Mouse (Mus musculus) kidney, postnatal 0 days (tissue): ENCODE results near the gene Ldhd. TPM values are rescaled to one million over a fixed set of nuclear protein-coding genes. Genes with fewer than 3 reads are reported as not detected.
"Not testable (repeated sequence)": the region's sequence is repeated elsewhere in the genome, so short reads cannot be mapped to it uniquely, and the experiment has no call there.

Experiments used
- ATAC-seq: fragments of 200-750 bp; cut with Nextera tagmentation; replicated peaks from 2 replicates; pipeline ENCODE4 v1.8.0; 2017; ENCODE audit warnings: low read depth, moderate number of reproducible peaks, moderate TSS enrichment, moderate library complexity; ENCODE audit not compliant: low FRiP score
- DNase-seq: peaks from one replicate; pipeline ENCODE4 v3.0.0-alpha.2; 2016; ENCODE audit warnings: low spot score
- H3K27ac ChIP-seq: fragments of 300-500 bp; sonication (generic); 2 replicates; pipeline ENCODE4 v1.5.1; 2014; ENCODE audit warnings: mild to moderate bottlenecking
- H3K27me3 ChIP-seq: fragments of 300-500 bp; sonication (generic); 2 replicates; pipeline ENCODE4 v1.6.1; 2014; ENCODE audit warnings: low read length, mixed read lengths; ENCODE audit not compliant: insufficient read depth
- H3K36me3 ChIP-seq: fragments of 300-500 bp; sonication (generic); 2 replicates; pipeline ENCODE4 v1.6.1; 2014; ENCODE audit warnings: low read length, mixed read lengths; ENCODE audit not compliant: insufficient read depth
- H3K4me1 ChIP-seq: fragments of 300-500 bp; sonication (generic); replicated peaks from 2 replicates; pipeline ENCODE4 v1.6.1; 2014; ENCODE audit warnings: antibody characterized with exemption, low read length, mixed read lengths; ENCODE audit not compliant: insufficient read depth
- H3K4me2 ChIP-seq: fragments of 300-500 bp; sonication (generic); 2 replicates; pipeline ENCODE4 v1.6.1; 2014; ENCODE audit warnings: mild to moderate bottlenecking, low read length, moderate library complexity, mixed read lengths
- H3K4me3 ChIP-seq: fragments of 300-500 bp; sonication (generic); replicated peaks from 2 replicates; pipeline ENCODE4 v1.5.1; 2014; ENCODE audit warnings: low read depth, low read length
- H3K9ac ChIP-seq: fragments of 300-500 bp; sonication (generic); 2 replicates; pipeline ENCODE4 v1.6.1; 2014; ENCODE audit warnings: low read depth, low read length
- H3K9me3 ChIP-seq: fragments of 300-500 bp; sonication (generic); replicated peaks from 2 replicates; pipeline ENCODE4 v1.6.1; 2016; ENCODE audit warnings: low read length, inconsistent platforms, mixed read lengths
- CTCF ChIP-seq: IDR thresholded peaks from 2 replicates; pipeline ENCODE4 v1.5.1; 2016; ENCODE audit warnings: antibody characterized with exemption, low read depth, mild to moderate bottlenecking, moderate library complexity
- WGBS: fragments of 180-500 bp; shearing (Covaris S2); extraction: QIAGEN DNeasy Blood & Tissue Kit; methylation state at CpG from one replicate; pipeline ENCODE4 v1.1.7; 2014; 5-methylcytosine and 5-hydroxymethylcytosine counted together
- polyA plus RNA-seq: library from polyadenylated mRNA; unstranded; fragments of >200 nt; fragmentation: Nextera tagmentation; extraction: Ambion mirVana; gene quantifications from 2 replicates; pipeline ENCODE4 v1.2.1, GENCODE M21; 2015

Ldhd gene
- polyA plus RNA-seq, 1 experiment from 2014 or later: 4.5 TPM

- no peak overlapping the region for H3K4me2 ChIP-seq
- no peak for ATAC-seq
- no peak for TF ChIP-seq CTCF
- peaks cover 10% of the 10 kb centered on the region; the same call in 1 of the 2 replicates for H3K4me1 ChIP-seq
- H3K36me3 ChIP-seq: no peaks in the 10 kb centered on the region
- peak; percentile 50 for DNase-seq
- peak overlapping the region; percentile 33; the same call in 1 of the 2 replicates for H3K27ac ChIP-seq
- no peaks in the 10 kb centered on the region for H3K27me3 ChIP-seq
- H3K4me3 ChIP-seq: no peak overlapping the region
- H3K9ac ChIP-seq: no peak overlapping the region
- 53% methylated on average over 6 of the region's 6 CpGs for WGBS
- H3K9me3 ChIP-seq: no peaks in the 10 kb centered on the region
These were observed 28.7 kb upstream of the Ldhd start for GRCm38 (mm10) chr8:111658819-111659423.

DNA sequence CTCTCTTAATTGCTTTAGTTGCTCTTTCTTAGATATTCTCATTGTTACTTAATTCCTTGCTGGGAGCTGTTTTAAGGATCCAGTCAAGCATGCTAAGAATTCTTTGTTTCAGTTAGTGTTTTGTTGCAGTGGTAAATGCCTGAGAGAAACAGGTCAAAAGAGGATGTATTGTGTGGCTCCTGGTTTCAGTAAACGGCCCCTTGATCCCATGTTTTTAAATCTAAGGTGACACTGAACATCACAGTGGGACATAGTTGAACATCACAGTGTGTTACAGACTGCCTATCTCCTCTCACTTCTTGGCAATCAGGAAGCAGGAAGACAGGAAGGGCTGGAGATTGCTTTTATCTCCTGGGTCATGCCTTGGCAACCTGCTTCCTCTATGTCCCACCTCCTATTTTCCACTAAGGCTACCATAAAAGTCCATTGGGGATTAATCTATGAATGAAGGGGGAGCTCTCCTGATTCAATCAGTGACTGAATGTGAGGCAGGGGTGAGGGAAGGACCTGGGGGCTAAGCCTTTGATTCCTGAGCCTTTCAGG, 27.2 kb upstream of the Ldhd start:
- H3K36me3 ChIP-seq: no peaks in the 10 kb centered on the region

GRCm38 (mm10) chr8:111653524-111653923, 23.4 kb upstream of the Ldhd start:
- Histone ChIP-seq H3K4me2 (no peak overlapping the region), H3K36me3 (no peaks in the 10 kb centered on the region), H3K9me3 (no peaks in the 10 kb centered on the region), H3K27me3 (no peaks in the 10 kb centered on the region), H3K27ac (no peak overlapping the region), H3K4me3 (no peak overlapping the region), H3K4me1 (peaks cover 10% of the 10 kb centered on the region; the same call in 1 of the 2 replicates), H3K9ac (no peak overlapping the region)
- 82% methylated on average over 2 of the region's 2 CpGs for WGBS
- ATAC-seq (no peak), DNase-seq (no peak)
- TF ChIP-seq CTCF: no peak

More for the DNA sequence above, 27.2 kb upstream of the Ldhd start:
- no peak overlapping the region for H3K27ac ChIP-seq
- no peaks in the 10 kb centered on the region for H3K27me3 ChIP-seq
- 38% methylated on average over 1 of the region's 1 CpGs for WGBS
- no peak for DNase-seq
- no peak for ATAC-seq
- H3K4me1 ChIP-seq: peaks cover 10% of the 10 kb centered on the region; the same call in 1 of the 2 replicates
- no peaks in the 10 kb centered on the region for H3K9me3 ChIP-seq
- no peak overlapping the region for H3K4me3 ChIP-seq
- no peak for TF ChIP-seq CTCF
- H3K4me2 ChIP-seq: no peak overlapping the region
- H3K9ac ChIP-seq: no peak overlapping the region

DNA sequence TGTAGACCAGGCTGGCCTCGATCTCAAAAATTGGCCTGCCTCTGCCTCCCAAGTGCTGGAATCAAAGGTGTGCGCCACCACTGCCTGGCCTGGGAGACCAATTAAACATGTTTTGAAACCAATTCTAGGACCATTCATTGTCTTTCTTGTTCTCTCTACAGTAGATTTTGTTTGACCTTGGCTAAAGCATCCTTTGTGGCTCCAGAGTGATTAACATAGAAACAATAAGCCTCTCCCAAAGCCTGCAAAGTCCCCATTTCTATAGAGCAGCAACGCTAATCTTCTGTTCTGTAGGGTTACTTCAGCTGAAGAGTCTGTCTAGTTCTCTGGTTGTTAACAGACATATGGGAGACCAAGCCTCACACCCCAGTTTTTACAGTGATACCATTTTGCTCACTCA, 20.5 kb upstream of the Ldhd start:
- 95% methylated on average over 3 of the region's 3 CpGs for WGBS
- Histone ChIP-seq H3K4me3 (no peak overlapping the region), H3K27ac (no peak overlapping the region)

DNA sequence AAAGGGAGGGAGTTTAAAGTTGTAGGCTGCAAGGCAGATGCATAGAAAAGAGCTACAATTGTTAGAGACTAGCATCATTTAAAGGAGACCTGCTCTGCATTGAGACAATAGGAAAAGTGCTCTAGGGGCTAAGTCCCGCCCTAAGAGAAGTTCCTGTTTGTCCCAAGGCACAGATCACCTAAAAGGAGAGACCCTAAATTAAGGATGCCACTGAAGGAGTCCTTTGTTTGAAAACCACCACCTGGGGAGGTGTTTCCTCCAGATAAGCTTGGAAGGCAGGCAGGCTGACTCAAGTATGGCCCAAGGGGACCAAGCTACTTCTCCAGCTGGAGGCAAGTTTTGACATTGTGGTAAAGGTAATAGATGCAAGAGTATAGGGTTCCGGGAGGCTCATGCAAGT, 18.7 kb upstream of the Ldhd start:
- ATAC-seq: no peak
- DNase-seq: no peak
- Histone ChIP-seq H3K27ac (no peak overlapping the region), H3K4me3 (no peak overlapping the region), H3K4me2 (no peak overlapping the region), H3K4me1 (no peaks in the 10 kb centered on the region), H3K36me3 (no peaks in the 10 kb centered on the region), H3K9ac (no peak overlapping the region), H3K9me3 (no peaks in the 10 kb centered on the region), H3K27me3 (no peaks in the 10 kb centered on the region)
- no peak for TF ChIP-seq CTCF
- 67% methylated on average over 2 of the region's 2 CpGs for WGBS

More for the DNA sequence above, 20.5 kb upstream of the Ldhd start:
- DNase-seq (no peak), ATAC-seq (no peak)
- Histone ChIP-seq H3K4me1 (no peaks in the 10 kb centered on the region), H3K9me3 (no peaks in the 10 kb centered on the region), H3K36me3 (no peaks in the 10 kb centered on the region), H3K4me2 (no peak overlapping the region), H3K27me3 (no peaks in the 10 kb centered on the region), H3K9ac (no peak overlapping the region)
- TF ChIP-seq CTCF: no peak

GRCm38 (mm10) chr8:111645715-111646114, 15.5 kb upstream of the Ldhd start:
- Histone ChIP-seq H3K4me1 (no peaks in the 10 kb centered on the region; the same call in 1 of the 2 replicates), H3K4me3 (no peak overlapping the region), H3K4me2 (no peak overlapping the region), H3K9ac (no peak overlapping the region), H3K36me3 (no peaks in the 10 kb centered on the region), H3K27me3 (no peaks in the 10 kb centered on the region), H3K9me3 (no peaks in the 10 kb centered on the region), H3K27ac (no peak overlapping the region)
- no peak for TF ChIP-seq CTCF
- no peak for ATAC-seq
- no peak for DNase-seq
- WGBS: 92% methylated on average over 8 of the region's 8 CpGs

DNA sequence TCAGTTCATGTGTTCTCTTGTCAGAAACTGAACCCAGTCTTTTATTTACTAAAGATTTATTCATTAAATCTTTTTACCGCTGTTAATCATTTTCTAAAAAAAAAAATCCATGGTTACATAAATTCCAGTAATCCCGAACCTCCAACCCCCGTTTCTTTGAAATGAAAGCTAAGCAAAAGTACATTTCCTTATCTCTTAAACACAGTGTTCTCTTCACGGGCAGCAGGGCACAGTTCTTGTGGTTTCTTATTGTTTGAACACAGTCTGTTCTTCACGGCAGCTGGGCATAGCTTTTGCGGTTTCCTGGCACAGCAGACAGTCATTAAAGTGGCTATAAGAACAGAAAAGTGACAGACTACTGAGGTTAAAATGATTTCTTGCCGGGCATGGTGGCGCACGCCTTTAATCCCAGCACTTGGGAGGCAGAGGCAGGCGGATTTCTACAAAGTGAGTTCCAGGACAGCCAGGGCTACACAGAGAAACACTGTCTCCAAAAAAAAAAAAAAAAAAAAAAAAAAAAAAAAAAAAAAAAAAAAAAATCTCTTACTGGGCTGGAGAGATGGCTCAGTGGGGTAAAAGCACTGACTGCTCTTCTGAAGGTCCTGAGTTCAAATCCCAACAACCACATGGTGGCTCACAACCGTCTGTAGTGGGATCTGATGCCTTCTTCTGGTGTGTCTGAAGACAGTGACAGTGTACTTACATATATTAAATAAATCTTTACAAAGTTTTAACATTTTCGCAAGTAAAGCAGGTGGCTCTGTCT, 14.3 kb upstream of the Ldhd start:
- H3K4me1 ChIP-seq, H3K27me3 ChIP-seq, H3K9me3 ChIP-seq, H3K9ac ChIP-seq, ATAC-seq, H3K36me3 ChIP-seq: not testable (repeated sequence)
- peak overlapping the region; percentile 98 for H3K27ac ChIP-seq
- WGBS: 45% methylated on average over 12 of the region's 12 CpGs
- peak overlapping the region; percentile 56 for H3K4me2 ChIP-seq
- peak; percentile 64 for DNase-seq
- H3K4me3 ChIP-seq: peak overlapping the region; percentile 75
